Mouse (Mus musculus) liver, embryonic 14.5 days (tissue): ENCODE results near the gene Idua.

Experiments used
- CTCF ChIP-seq: IDR thresholded peaks from 2 replicates; pipeline ENCODE4 v1.5.1; 2016; ENCODE audit warnings: antibody characterized with exemption, low read depth, control low read depth
- EP300 ChIP-seq: IDR thresholded peaks from 2 replicates; pipeline ENCODE4 v1.6.1; 2016; ENCODE audit warnings: antibody characterized with exemption, low read depth

GRCm38 (mm10) chr5:108697341-108697753, 37.2 kb downstream of the Idua start:
- TF ChIP-seq CTCF (no peak), EP300 (no peak)
